Mouse (Mus musculus) embryo, embryonic 11.5 days (tissue): ENCODE results near the gene Htr7.
A peak's percentile ranks its signal among the peaks of the same experiment; 100 is the strongest.

Experiments used
- DNase-seq: peaks from one replicate; pipeline ENCODE4 v3.0.0-alpha.2; 2012; ENCODE audit warnings: low read depth, low spot score

Gene Htr7

DNA sequence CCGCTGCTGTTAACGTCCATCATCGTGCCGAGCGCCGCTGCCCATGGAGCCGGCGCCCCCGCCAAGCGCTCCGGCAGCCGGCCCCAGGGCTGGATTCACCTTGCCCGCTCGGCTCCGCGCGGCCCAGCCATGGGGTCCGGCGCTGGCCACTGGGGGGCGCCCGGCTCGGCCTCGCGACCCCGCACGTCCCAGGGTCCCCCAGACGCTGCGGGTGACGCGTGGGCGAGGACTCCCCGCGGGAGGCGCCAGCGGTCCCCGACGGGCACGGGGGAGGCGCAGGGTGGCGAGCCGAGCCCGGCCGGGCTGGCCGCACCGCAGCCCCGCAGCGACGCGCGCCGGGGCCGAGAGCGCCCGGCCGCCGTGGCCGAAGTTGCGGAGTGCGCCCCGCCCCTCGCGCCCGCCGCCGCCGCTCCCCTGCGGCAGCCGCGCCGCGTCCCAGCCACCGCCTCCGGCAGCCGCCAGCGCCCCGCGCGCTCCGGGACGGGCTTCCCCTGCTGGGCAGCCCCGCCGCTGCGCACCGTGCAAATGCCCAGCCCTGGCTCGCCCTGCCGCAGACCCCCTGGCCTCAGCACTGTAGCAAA, at the start of gene Htr7:
Gene Htr7 (minus strand): TSS at position 277 of the 581 bp plus-strand sequence.
- peak; percentile 11 for DNase-seq

GRCm38 (mm10) chr19:36103909-36104308, 46.6 kb upstream of the Htr7 start:
- DNase-seq: no peak

GRCm38 (mm10) chr19:36098916-36099315, 41.6 kb upstream of the Htr7 start:
- no peak for DNase-seq

- no peak for DNase-seq
Measured at GRCm38 (mm10) chr19:36098265-36098664, 41.0 kb upstream of the Htr7 start.

- no peak for DNase-seq
Measured at GRCm38 (mm10) chr19:36097194-36097593, 39.9 kb upstream of the Htr7 start.

DNA sequence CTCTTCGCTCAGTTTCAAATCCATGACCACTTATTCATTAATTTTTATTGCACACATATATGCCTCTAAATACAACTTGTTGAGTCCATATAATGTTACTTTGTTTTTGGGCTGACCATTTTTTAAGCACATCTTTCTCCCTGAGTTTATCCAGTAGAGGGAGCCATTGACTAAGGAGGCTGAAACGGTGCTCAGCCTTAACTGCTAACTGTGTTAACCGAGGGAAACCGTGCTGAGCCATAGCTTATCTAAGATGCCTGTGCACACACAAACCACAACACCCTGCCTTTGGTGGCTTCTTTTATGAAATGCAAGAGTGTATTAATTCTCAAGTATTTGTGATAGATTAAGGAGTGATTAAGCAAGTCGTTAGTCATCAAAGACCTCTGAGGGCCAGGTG, 33.5 kb upstream of the Htr7 start:
- peak; percentile 29 for DNase-seq

DNA sequence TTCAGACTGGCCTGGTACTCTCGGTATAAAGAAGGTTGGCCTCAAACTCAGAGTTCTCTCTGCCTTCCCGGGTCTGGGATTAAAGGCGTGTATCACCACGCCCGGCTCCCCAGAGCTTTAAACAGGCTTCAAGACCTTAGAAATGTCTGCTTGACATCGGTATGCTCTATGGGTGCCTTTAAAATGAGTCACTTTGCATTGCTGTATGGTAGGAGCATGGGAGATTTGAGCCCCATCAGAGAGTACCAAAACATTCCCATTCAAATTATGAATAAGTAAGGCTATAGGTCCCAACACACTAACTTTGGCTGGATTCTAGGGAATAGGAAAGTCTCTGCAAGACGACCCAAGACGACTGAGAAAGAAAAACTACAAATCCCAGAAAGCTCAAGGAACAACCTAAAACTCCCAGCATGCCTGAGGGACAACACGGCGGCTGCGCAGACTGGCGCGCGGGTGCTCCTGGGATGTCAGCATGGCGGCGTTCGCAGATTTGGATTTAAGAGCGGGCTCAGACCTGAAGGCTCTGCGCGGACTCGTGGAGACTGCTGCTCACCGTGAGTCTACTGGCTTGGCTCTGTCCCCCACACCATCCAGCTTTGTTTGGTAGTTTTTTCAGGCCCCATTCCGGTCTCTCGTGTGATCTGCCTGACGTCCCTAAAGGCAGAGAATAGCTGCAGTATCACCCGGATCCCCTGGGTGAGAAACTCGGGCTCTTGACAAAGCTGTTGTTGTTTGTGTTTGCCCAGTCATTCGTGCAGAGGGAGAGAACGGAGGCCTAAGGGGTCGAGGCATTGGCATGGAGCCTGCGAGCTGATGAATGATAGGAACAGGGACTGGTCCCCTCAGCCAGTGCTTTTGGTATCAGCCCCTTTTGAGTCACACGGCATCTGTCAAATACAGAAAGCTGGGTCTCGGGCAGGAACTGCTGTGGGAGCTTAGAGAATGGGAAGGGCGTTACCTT, 26.2 kb upstream of the Htr7 start, which contains the start of gene Rpp30:
Gene Rpp30 (plus strand): TSS at position 455 of the 964 bp plus-strand sequence.
- DNase-seq: peak; percentile 77

DNA sequence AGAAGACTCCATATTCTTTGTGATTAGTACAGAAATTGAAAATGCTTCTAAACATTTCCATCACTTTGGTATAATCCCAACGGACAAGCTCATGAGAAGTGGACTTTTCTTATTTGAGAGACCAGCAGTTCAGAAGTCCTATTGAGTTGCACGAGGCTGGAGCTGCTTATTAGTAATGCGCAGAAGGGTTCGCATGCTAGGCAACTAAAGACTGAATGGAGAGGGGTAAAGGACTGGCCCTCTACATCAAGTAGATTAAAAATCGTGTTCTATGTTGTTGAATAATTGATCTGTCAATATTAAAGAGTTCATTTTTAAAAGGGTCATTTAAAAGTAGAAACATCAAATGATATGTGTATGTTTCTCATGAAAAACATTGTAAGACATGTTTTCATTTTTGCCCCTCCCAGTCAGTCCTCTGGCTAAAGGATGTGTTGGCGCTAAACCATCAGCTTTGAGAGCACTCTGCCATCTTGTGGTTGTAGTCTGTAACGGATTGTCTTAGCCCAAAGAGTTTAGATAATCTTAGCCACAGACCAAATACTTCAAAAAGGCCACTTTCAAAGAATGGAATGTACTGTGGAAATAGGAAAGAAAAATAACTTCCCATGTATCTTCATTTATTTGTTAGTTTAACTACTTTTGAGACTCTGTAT, 25.4 kb upstream of the Htr7 start:
- DNase-seq: peak; percentile 46

DNA sequence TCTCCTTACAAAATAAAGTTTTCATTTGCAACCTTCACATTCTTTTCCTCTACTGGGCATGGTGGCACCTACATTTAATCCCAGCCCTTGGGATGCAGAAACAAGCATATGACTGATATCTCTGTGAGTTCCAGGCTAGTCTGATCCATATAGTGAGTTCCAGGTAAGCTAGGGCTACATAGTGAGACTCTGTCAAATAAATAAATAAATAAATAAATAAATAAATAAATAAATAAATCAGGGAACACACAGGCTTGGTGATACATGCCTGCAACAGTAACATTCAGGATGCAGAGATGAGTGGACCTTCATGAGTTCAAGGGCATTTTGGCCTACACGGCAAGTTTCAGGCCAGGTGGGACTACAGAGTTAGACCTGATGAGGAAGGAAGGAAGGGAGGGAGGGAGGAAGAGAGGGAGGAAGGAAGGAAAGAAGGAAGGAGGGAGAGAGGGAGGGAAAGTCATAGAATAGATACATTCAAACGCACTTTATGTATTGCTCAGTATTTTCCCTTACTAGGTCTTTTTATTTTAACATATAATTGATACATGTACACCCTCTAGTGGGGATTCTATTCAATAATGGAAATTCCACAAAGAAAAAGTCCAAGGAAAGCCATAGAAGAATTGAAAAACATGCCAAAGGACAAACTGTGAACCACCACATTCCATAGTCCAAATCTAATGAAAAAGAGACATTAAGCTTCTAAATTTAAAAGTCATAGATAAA, 5.7 kb upstream of the Htr7 start:
- no peak for DNase-seq

GRCm38 (mm10) chr19:36056502-36057221, 645 bp downstream of the Htr7 start:
- no peak for DNase-seq

- no peak for DNase-seq
Measured at GRCm38 (mm10) chr19:36046046-36046445, 11.3 kb downstream of the Htr7 start.

- no peak for DNase-seq
Measured at GRCm38 (mm10) chr19:36014836-36015235, 42.5 kb downstream of the Htr7 start.

DNA sequence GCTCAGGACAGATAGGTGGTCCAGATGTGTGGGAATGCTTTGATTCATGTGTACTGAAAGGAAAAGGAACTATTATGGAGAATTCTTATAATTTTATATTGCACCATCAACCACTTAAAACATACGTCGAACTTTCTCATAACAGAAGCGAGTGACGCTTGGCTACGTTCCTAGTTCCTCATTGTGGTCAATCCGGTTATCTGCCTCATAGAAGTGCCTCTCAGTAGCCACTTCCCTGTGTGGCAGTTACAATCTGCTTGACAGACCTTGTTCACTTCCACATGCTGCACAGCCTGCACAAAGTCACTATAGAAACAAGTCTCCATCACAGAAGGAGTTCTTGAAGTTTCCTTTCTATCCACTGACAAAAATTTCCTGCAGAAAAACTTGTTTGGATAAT, 51.0 kb downstream of the Htr7 start:
- no peak for DNase-seq

DNA sequence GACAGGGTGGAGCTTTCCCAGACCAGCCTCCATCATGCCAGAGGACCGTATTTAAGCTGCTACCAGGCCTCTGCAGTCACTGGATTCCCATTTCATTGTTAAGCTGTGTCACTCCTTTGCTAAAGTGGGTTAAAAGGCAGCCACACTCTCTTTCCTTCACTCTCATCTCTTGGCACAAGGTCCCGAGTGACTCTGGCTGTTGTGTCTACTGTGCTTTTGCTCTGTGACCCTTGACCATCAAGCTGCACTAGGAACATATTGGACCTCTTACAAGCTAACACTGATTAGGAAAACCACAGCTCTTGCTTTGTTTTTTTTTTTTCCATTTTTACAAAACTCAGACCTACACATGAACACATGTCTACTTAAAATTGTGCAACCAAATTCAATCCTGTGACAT, 52.3 kb downstream of the Htr7 start:
- no peak for DNase-seq

- no peak for DNase-seq
Measured at GRCm38 (mm10) chr19:36002476-36003445, 54.5 kb downstream of the Htr7 start.

DNA sequence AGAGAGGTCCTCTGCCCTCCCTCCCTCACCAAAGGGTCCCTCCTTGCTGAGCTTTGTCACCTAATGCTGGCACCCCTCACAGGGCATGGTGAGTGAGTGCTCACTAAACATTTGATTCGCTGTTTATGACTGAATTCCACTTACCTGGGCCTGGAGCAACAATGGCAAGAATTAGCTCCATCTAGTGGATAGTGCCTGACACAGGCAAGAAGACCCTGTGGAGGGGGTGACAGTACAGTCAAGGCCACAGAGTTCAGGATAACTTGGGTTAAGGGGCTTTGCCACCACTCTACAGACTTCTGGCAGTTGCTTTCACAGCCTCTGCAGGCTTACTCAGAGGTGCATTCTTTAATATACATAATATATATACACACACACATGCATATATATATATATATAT, 55.8 kb downstream of the Htr7 start:
- no peak for DNase-seq

DNA sequence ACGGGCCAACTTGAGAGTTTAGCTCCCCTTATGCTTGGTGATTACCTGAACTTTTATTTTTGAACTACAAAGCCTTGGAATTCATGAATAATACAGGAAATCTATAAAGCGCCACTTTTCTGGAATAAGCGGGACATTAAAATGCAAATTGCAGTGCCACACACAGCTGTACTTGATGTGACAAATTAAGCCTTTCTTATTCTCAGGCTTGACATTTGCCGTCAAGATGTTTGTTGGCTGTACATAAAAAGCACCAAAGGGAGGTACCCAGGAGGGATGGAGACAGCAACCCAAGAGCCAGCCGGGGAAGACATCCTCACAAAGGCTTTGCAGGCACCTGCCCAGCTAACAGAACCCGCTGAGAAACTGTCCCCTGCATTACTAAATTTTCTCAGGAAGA, 56.4 kb downstream of the Htr7 start:
- DNase-seq: no peak

DNA sequence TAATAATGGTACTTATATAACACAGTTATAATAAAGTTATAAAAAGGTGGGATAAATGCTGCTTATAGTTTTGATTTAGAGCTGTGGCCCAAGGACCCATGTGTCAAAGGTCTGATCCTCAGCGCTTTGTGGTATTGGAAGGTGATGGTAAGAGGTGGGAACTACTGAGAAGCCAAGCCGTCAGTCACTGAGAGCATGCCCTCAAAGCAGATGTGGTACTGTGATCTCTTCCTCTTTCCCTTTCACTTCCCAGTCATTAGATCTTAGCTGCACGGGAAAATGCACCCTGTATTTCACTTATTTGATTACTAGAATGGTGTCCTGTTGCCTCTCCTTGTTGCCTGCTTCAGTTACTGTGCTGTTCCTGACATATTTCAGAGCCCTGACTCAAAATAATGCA, 59.9 kb downstream of the Htr7 start:
- DNase-seq: no peak

GRCm38 (mm10) chr19:35987461-35987860, 69.8 kb downstream of the Htr7 start:
- DNase-seq: no peak

DNA sequence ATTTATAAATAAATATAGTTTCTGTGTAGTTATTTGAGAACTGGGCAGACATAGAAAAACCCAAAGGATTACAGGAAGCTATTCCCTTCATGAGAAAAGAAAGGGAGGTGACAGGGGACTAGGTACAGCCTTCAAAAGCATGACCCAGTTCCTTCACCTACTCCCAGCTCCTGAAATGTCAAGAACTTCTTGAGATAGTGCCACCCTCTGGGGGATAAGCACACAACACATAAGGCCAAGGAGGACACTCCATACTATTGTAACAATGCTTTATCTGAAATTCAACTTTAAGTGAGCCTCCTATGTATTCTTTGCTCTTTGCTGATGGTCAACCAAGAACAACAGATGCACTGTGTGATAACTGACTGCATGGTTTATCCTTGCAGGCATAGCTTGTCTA, 82.6 kb downstream of the Htr7 start:
- DNase-seq: no peak
